Mouse (Mus musculus) ES-Bruce4 (cell line): ENCODE results near the gene Mboat1. TPM values are rescaled to one million over a fixed set of nuclear protein-coding genes. Genes with fewer than 3 reads are reported as not detected.

Experiments
- H3K27ac ChIP-seq: 2 replicates; pipeline ENCODE4 v1.5.1; 2012; ENCODE audit warnings: low read length, inconsistent platforms; ENCODE audit not compliant: insufficient read depth
- H3K27me3 ChIP-seq: 2 replicates; pipeline ENCODE4 v1.6.1; 2012; ENCODE audit warnings: mild to moderate bottlenecking, low read length, inconsistent platforms; ENCODE audit not compliant: control insufficient read depth, poor library complexity, insufficient read depth, severe bottlenecking
- H3K36me3 ChIP-seq: 2 replicates; pipeline ENCODE4 v1.6.1; 2012; ENCODE audit warnings: inconsistent platforms, mild to moderate bottlenecking, low read length, moderate library complexity; ENCODE audit not compliant: control insufficient read depth, poor library complexity, insufficient read depth, severe bottlenecking
- H3K4me1 ChIP-seq: one replicate; pipeline ENCODE4 v1.8.1; 2011; ENCODE audit warnings: low read length; ENCODE audit not compliant: control insufficient read depth, insufficient read depth
- H3K4me3 ChIP-seq: 2 replicates; pipeline ENCODE4 v1.5.1; 2011; ENCODE audit warnings: low read depth, mild to moderate bottlenecking, low read length
- H3K9ac ChIP-seq: 2 replicates; pipeline ENCODE4 v1.6.1; 2012; ENCODE audit warnings: low read depth, mild to moderate bottlenecking, inconsistent platforms; ENCODE audit not compliant: poor library complexity, severe bottlenecking
- H3K9me3 ChIP-seq: replicated peaks from 2 replicates; pipeline ENCODE4 v1.6.1; 2012; ENCODE audit warnings: mild to moderate bottlenecking, low read length, inconsistent platforms; ENCODE audit not compliant: control insufficient read depth, poor library complexity, insufficient read depth, severe bottlenecking
- CTCF ChIP-seq: IDR thresholded peaks from one replicate; pipeline ENCODE4 v1.8.1; 2011; ENCODE audit warnings: low read depth, low read length
- EP300 ChIP-seq: IDR thresholded peaks from 2 replicates; pipeline ENCODE4 v1.6.1; 2011; ENCODE audit warnings: low read depth, low read length; ENCODE audit not compliant: insufficient read depth
- POLR2A ChIP-seq: IDR thresholded peaks from one replicate; pipeline ENCODE4 v1.8.1; 2011; ENCODE audit warnings: low read length; ENCODE audit not compliant: insufficient read depth
- polyA plus RNA-seq: library from polyadenylated mRNA; stranded (reverse); fragments of >200 nt; gene quantifications from 2 replicates; pipeline ENCODE4 v1.2.4, GENCODE M21; 2011; ENCODE audit warnings: low read depth; ENCODE audit not compliant: missing spikeins, insufficient read depth, insufficient read length

Gene Mboat1
- 5.0 and 6.2 TPM in 2 replicates for polyA plus RNA-seq

DNA sequence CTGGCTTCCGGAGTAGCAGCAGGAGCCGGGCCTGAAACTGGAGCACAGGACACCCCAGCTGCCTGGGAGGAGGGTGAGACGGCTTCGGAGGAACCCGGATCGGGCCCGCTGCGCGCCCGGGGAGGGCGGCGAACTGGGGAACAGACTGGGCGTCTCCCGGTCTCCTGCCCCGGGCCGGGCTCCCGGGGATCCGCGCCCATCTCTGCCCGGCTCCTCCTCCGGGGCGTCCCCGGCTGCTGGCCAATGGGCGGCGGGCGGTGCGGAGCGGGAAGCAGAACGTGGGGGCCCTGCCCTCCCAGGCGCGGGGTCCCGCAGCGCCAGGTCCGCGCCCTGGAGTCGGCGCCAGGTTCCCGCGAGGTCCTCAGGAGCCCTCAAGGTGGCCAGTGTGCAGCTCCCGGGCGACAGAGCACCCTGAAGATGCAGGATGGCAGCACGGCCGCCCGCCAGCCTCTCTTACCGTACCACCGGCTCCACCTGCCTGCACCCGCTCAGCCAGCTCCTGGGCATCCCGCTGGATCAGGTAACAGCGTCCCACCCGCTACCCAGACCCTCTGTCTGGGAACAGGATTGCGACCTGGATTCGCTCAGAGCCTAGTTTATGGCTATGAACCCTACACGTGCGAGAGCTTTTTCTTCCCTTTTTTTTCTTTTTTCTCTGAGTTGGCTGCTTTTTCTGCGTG lies at the start of gene Mboat1:
Gene Mboat1 (plus strand): TSS at position 247 of the 680 bp plus-strand sequence.
- Histone ChIP-seq H3K4me3 (peak within 1 kb of the TSS; percentile 63), H3K4me1 (no peaks in the 10 kb centered on the region), H3K27ac (no peak within 1 kb of the TSS), H3K9me3 (no peaks in the 10 kb centered on the region), H3K9ac (peak within 1 kb of the TSS; percentile 53), H3K27me3 (peaks cover 9% of the 10 kb centered on the region; the same call in 1 of the 2 replicates), H3K36me3 (no peaks in the 10 kb centered on the region)
- TF ChIP-seq CTCF = no peak
- no peak for TF ChIP-seq POLR2A
- TF ChIP-seq EP300 = no peak

GRCm38 (mm10) chr13:30093086-30093485 lies 43.2 kb upstream of the Mboat1 start:
- no peaks in the 10 kb centered on the region for H3K4me1 ChIP-seq
- H3K27me3 ChIP-seq = no peaks in the 10 kb centered on the region
- no peak overlapping the region for H3K9ac ChIP-seq
- no peaks in the 10 kb centered on the region for H3K36me3 ChIP-seq
- TF ChIP-seq CTCF (peak; percentile 10), EP300 (no peak), POLR2A (no peak)
- H3K9me3 ChIP-seq = no peaks in the 10 kb centered on the region
- no peak overlapping the region for H3K4me3 ChIP-seq
- no peak overlapping the region for H3K27ac ChIP-seq

- Histone ChIP-seq H3K27ac (no peak overlapping the region), H3K27me3 (no peaks in the 10 kb centered on the region), H3K4me1 (no peaks in the 10 kb centered on the region), H3K9me3 (no peaks in the 10 kb centered on the region), H3K4me3 (no peak overlapping the region), H3K36me3 (no peaks in the 10 kb centered on the region), H3K9ac (no peak overlapping the region)
- TF ChIP-seq CTCF (no peak), POLR2A (no peak), EP300 (no peak)
These were observed 40.4 kb upstream of the Mboat1 start for GRCm38 (mm10) chr13:30095851-30096250.

- no peaks in the 10 kb centered on the region for H3K4me1 ChIP-seq
- H3K9ac ChIP-seq = no peak overlapping the region
- no peak overlapping the region for H3K27ac ChIP-seq
- no peaks in the 10 kb centered on the region for H3K36me3 ChIP-seq
- H3K4me3 ChIP-seq = no peak overlapping the region
- no peak for TF ChIP-seq POLR2A
- no peak for TF ChIP-seq CTCF
- TF ChIP-seq EP300 = no peak
- H3K9me3 ChIP-seq = no peaks in the 10 kb centered on the region
- H3K27me3 ChIP-seq = no peaks in the 10 kb centered on the region
These were observed 39.8 kb upstream of the Mboat1 start for GRCm38 (mm10) chr13:30096536-30096935.

GRCm38 (mm10) chr13:30109001-30109600 lies 27.2 kb upstream of the Mboat1 start:
- Histone ChIP-seq H3K9ac (no peak overlapping the region), H3K27me3 (no peaks in the 10 kb centered on the region), H3K27ac (no peak overlapping the region), H3K4me3 (no peak overlapping the region), H3K9me3 (no peaks in the 10 kb centered on the region), H3K36me3 (no peaks in the 10 kb centered on the region), H3K4me1 (no peaks in the 10 kb centered on the region)
- no peak for TF ChIP-seq CTCF
- TF ChIP-seq POLR2A = no peak
- no peak for TF ChIP-seq EP300

GRCm38 (mm10) chr13:30115792-30116191 lies 20.5 kb upstream of the Mboat1 start:
- Histone ChIP-seq H3K27me3 (no peaks in the 10 kb centered on the region), H3K4me1 (no peaks in the 10 kb centered on the region), H3K27ac (no peak overlapping the region), H3K9ac (no peak overlapping the region), H3K4me3 (no peak overlapping the region), H3K36me3 (no peaks in the 10 kb centered on the region), H3K9me3 (no peaks in the 10 kb centered on the region)
- TF ChIP-seq CTCF = peak; percentile 15
- TF ChIP-seq POLR2A = no peak
